Mouse (Mus musculus): Measurements from ENCODE around the gene Filip1l. TPM values are rescaled to one million over a fixed set of nuclear protein-coding genes. Genes with fewer than 3 reads are reported as not detected.

The Filip1l gene
- polyA plus RNA-seq, 1 experiment = 13.8 TPM

DNA sequence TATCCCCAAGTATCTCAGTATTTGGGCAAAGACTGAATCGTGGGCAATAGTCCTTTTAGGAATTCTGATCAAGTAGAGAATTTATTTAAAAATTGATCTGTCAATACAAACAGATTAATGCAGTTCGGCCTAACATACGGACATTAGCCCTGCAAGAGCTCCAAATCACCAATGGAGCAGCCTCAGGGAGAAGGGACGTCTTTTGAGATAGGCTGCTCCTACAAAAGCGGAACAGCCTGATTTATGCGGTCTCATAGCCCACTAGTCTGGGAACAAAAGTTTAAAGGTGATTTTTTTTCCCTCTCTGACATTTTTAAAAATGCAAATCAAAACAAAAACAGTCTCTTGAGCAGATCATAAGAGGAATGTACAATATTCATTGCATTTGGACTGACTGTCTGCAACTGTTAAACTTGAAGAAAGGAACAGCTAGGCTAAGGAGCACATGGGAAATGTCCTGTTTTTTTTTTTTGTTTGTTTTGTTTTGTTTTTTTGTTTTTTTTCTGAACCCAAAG, 202.1 kb downstream of the Filip1l start:
- whole genome bisulfite sequencing = 82% methylated on average over 6 of the region's 6 CpGs
- no peaks in the 10 kb centered on the region; the same call in 1 of the 2 replicates for H3K4me1 ChIP-seq (ENCODE audit: control insufficient read depth, insufficient read depth, low read length)
- TF ChIP-seq CTCF (IDR thresholded peaks at IDR 0.05; ENCODE audit: control insufficient read depth, insufficient read depth, low read length) = no peak
- TF ChIP-seq POLR2A (IDR thresholded peaks at IDR 0.05; ENCODE audit: borderline replicate concordance, control insufficient read depth, low read depth, low read length) = no peak
- H3K27ac ChIP-seq (ENCODE audit: control insufficient read depth, insufficient read depth, low read depth, low read length, poor library complexity) = no peak overlapping the region
- no peak overlapping the region for H3K4me3 ChIP-seq (replicated peaks; ENCODE audit: control insufficient read depth, low read depth, low read length)

- no peak for TF ChIP-seq POLR2A (IDR thresholded peaks at IDR 0.05; ENCODE audit: borderline replicate concordance, control insufficient read depth, low read depth, low read length)
- no peak for TF ChIP-seq CTCF (IDR thresholded peaks at IDR 0.05; ENCODE audit: control insufficient read depth, insufficient read depth, low read length)
- WGBS = 62% methylated on average over 4 of the region's 4 CpGs
- Histone ChIP-seq H3K4me1 (ENCODE audit: control insufficient read depth, insufficient read depth, low read length) (no peaks in the 10 kb centered on the region; the same call in 1 of the 2 replicates), H3K27ac (ENCODE audit: control insufficient read depth, insufficient read depth, low read depth, low read length, poor library complexity) (no peak overlapping the region), H3K4me3 (replicated peaks; ENCODE audit: control insufficient read depth, low read depth, low read length) (no peak overlapping the region)
These were observed 202.8 kb downstream of the Filip1l start for GRCm38 (mm10) chr16:57555667-57556066.

- Histone ChIP-seq H3K27ac (ENCODE audit: control insufficient read depth, insufficient read depth, low read depth, low read length, poor library complexity) (no peak overlapping the region), H3K4me3 (replicated peaks; ENCODE audit: control insufficient read depth, low read depth, low read length) (no peak overlapping the region), H3K4me1 (ENCODE audit: control insufficient read depth, insufficient read depth, low read length) (no peaks in the 10 kb centered on the region; the same call in 1 of the 2 replicates)
- TF ChIP-seq POLR2A (IDR thresholded peaks at IDR 0.05; ENCODE audit: borderline replicate concordance, control insufficient read depth, low read depth, low read length) = no peak
- no peak for TF ChIP-seq CTCF (IDR thresholded peaks at IDR 0.05; ENCODE audit: control insufficient read depth, insufficient read depth, low read length)
- WGBS = 79% methylated on average over 2 of the region's 2 CpGs
These were observed 203.4 kb downstream of the Filip1l start for GRCm38 (mm10) chr16:57556244-57556643.

GRCm38 (mm10) chr16:57558258-57558657, 205.4 kb downstream of the Filip1l start:
- no peak for TF ChIP-seq CTCF (IDR thresholded peaks at IDR 0.05; ENCODE audit: control insufficient read depth, insufficient read depth, low read length)
- no peak for TF ChIP-seq POLR2A (IDR thresholded peaks at IDR 0.05; ENCODE audit: borderline replicate concordance, control insufficient read depth, low read depth, low read length)
- 43% methylated on average over 3 of the region's 3 CpGs for WGBS
- no peak overlapping the region for H3K27ac ChIP-seq (ENCODE audit: control insufficient read depth, insufficient read depth, low read depth, low read length, poor library complexity)
- H3K4me3 ChIP-seq (replicated peaks; ENCODE audit: control insufficient read depth, low read depth, low read length) = no peak overlapping the region
- H3K4me1 ChIP-seq (ENCODE audit: control insufficient read depth, insufficient read depth, low read length) = no peaks in the 10 kb centered on the region; the same call in 1 of the 2 replicates

DNA sequence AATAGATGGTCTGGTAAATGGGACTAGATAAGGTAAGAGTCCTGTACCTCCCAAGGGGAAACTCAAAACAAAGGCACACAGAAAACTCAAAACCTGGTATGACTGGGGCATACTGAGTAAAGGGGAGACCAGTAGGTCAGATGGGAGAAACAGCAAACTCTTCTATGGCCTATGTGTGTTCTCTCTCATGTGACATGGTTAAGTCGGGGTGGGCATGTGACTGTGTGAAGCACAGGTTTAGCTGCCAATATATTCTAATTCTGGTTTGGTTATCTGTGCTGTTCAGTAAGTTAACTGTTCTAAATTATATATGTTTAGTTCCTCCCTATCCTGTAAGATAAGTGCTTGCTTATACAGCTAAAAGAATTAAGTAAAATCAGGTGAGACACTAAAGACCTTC, 207.3 kb downstream of the Filip1l start:
- Histone ChIP-seq H3K4me3 (replicated peaks; ENCODE audit: control insufficient read depth, low read depth, low read length) (no peak overlapping the region), H3K27ac (ENCODE audit: control insufficient read depth, insufficient read depth, low read depth, low read length, poor library complexity) (no peak overlapping the region), H3K4me1 (ENCODE audit: control insufficient read depth, insufficient read depth, low read length) (no peaks in the 10 kb centered on the region; the same call in 1 of the 2 replicates)
- no peak for TF ChIP-seq POLR2A (IDR thresholded peaks at IDR 0.05; ENCODE audit: borderline replicate concordance, control insufficient read depth, low read depth, low read length)
- no peak for TF ChIP-seq CTCF (IDR thresholded peaks at IDR 0.05; ENCODE audit: control insufficient read depth, insufficient read depth, low read length)
- WGBS = 74% methylated on average over 1 of the region's 1 CpGs

DNA sequence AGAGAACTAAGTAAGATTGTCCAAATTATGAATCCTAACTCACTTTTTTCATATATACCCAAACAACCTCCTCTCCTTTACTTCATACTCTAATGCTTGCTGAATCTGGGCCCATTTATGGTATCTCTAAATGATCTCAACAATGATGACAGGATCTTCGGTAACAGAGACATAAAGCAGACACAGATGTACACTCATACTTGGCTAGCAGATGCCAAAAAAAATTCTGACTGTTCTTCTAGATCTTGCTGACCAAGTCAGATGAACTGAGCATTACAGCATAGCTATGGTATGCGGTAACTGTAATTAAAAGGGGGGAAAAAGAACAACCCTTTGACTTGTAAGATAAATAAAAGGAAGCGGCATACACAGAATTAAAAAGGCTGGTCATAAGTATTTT, 210.6 kb downstream of the Filip1l start:
- Histone ChIP-seq H3K4me1 (ENCODE audit: control insufficient read depth, insufficient read depth, low read length) (no peaks in the 10 kb centered on the region), H3K27ac (ENCODE audit: control insufficient read depth, insufficient read depth, low read depth, low read length, poor library complexity) (no peak overlapping the region), H3K4me3 (replicated peaks; ENCODE audit: control insufficient read depth, low read depth, low read length) (no peak overlapping the region)
- 79% methylated on average over 3 of the region's 3 CpGs for WGBS
- TF ChIP-seq CTCF (IDR thresholded peaks at IDR 0.05; ENCODE audit: control insufficient read depth, insufficient read depth, low read length) = no peak
- no peak for TF ChIP-seq POLR2A (IDR thresholded peaks at IDR 0.05; ENCODE audit: borderline replicate concordance, control insufficient read depth, low read depth, low read length)

GRCm38 (mm10) chr16:57564807-57565206, 211.9 kb downstream of the Filip1l start:
- Histone ChIP-seq H3K4me1 (ENCODE audit: control insufficient read depth, insufficient read depth, low read length) (no peaks in the 10 kb centered on the region), H3K4me3 (replicated peaks; ENCODE audit: control insufficient read depth, low read depth, low read length) (no peak overlapping the region), H3K27ac (ENCODE audit: control insufficient read depth, insufficient read depth, low read depth, low read length, poor library complexity) (no peak overlapping the region)
- TF ChIP-seq CTCF (IDR thresholded peaks at IDR 0.05; ENCODE audit: control insufficient read depth, insufficient read depth, low read length) (no peak), POLR2A (IDR thresholded peaks at IDR 0.05; ENCODE audit: borderline replicate concordance, control insufficient read depth, low read depth, low read length) (no peak)
- whole genome bisulfite sequencing = 51% methylated on average over 1 of the region's 1 CpGs

DNA sequence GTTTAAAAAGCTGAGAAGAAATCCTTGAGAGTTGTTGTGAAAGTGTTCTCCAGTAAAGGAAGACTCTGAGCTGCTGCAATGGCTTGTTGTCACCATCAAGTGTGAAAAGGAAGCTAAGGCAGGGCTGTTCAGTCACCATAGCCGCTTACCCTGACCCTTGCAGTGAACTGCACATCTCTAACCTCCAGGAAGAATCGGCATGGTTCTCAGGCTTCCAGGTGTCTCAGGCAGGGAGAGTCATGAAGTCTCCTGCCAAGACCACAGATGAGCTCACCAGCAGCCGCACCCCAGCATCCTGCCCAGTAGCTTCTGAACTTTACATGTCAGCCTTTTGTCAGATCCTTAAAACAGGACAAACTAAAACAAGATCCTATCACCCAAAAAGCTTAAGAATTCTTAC, 213.3 kb downstream of the Filip1l start:
- Histone ChIP-seq H3K27ac (ENCODE audit: control insufficient read depth, insufficient read depth, low read depth, low read length, poor library complexity) (no peak overlapping the region), H3K4me1 (ENCODE audit: control insufficient read depth, insufficient read depth, low read length) (no peaks in the 10 kb centered on the region), H3K4me3 (replicated peaks; ENCODE audit: control insufficient read depth, low read depth, low read length) (no peak overlapping the region)
- 81% methylated on average over 3 of the region's 3 CpGs for WGBS
- TF ChIP-seq CTCF (IDR thresholded peaks at IDR 0.05; ENCODE audit: control insufficient read depth, insufficient read depth, low read length) (no peak), POLR2A (IDR thresholded peaks at IDR 0.05; ENCODE audit: borderline replicate concordance, control insufficient read depth, low read depth, low read length) (no peak)
